Mouse (Mus musculus) MEL (cell line): ENCODE results near the gene P2ry4. TPM values are rescaled to one million over a fixed set of nuclear protein-coding genes. Genes with fewer than 3 reads are reported as not detected.

ENCODE experiments used
- DNase-seq: peaks from one replicate; pipeline ENCODE4 v3.0.0; 2011; ENCODE audit warnings: low read depth, low spot score
- H3K27ac ChIP-seq: 2 replicates; pipeline ENCODE4 v1.5.1; 2012; ENCODE audit warnings: low read depth, mild to moderate bottlenecking, control low read depth, low read length, moderate library complexity; ENCODE audit not compliant: control insufficient read depth
- H3K27me3 ChIP-seq, 2 experiments: fragments of 150-350 bp in 1 of 2; sonication (generic) in 1 of 2; 2 replicates each; pipeline ENCODE4 v1.6.1; 2012; ENCODE audit warnings: low read length in 2 of 2, mild to moderate bottlenecking in 2 of 2, improper control_type of control experiment in 1 of 2, moderate library complexity in 1 of 2; ENCODE audit not compliant: insufficient read depth in 2 of 2, control insufficient read depth in 1 of 2
- H3K36me3 ChIP-seq, 2 experiments: 2 replicates each; pipeline ENCODE4 v1.6.1; 2012 to 2014; ENCODE audit warnings: low read length in 2 of 2, improper control_type of control experiment in 1 of 2, inconsistent platforms in 1 of 2, mild to moderate bottlenecking in 1 of 2; ENCODE audit not compliant: insufficient read depth in 2 of 2, control insufficient read depth in 1 of 2
- H3K4me1 ChIP-seq, 2 experiments: fragments of 150-350 bp in 1 of 2; sonication (generic) in 1 of 2; 2 replicates each; pipeline ENCODE4 v1.6.1; 2012; ENCODE audit warnings: low read length in 2 of 2, improper control_type of control experiment in 1 of 2, mild to moderate bottlenecking in 1 of 2; ENCODE audit not compliant: insufficient read depth in 2 of 2, control insufficient read depth in 1 of 2
- H3K4me3 ChIP-seq, 2 experiments: fragments of 150-350 bp in 1 of 2; sonication (generic) in 1 of 2; 2 replicates each; pipeline ENCODE4 v1.5.1; 2012; ENCODE audit warnings: low read depth in 2 of 2, low read length in 2 of 2, mild to moderate bottlenecking in 2 of 2, moderate library complexity in 2 of 2, control low read depth in 1 of 2, improper control_type of control experiment in 1 of 2; ENCODE audit not compliant: control insufficient read depth in 1 of 2, insufficient read depth in 1 of 2
- H3K79me2 ChIP-seq: 2 replicates; pipeline ENCODE4 v1.6.1; 2012; ENCODE audit warnings: mild to moderate bottlenecking, low read length, moderate library complexity; ENCODE audit not compliant: control insufficient read depth, poor library complexity, insufficient read depth
- H3K9ac ChIP-seq: 2 replicates; pipeline ENCODE4 v1.6.1; 2012; ENCODE audit warnings: low read depth, mild to moderate bottlenecking, control low read depth, low read length, moderate library complexity; ENCODE audit not compliant: control insufficient read depth, poor library complexity, severe bottlenecking
- H3K9me3 ChIP-seq: fragments of 150-350 bp; sonication (generic); replicated peaks from 2 replicates; pipeline ENCODE4 v1.6.1; 2012; ENCODE audit warnings: mild to moderate bottlenecking, low read length, improper control_type of control experiment, moderate library complexity; ENCODE audit not compliant: insufficient read depth
- BHLHE40 ChIP-seq: IDR thresholded peaks from 2 replicates; pipeline ENCODE4 v1.6.1; 2012; ENCODE audit warnings: low read depth, mild to moderate bottlenecking, inconsistent platforms, low read length, improper control_type of control experiment, borderline replicate concordance
- CHD1 ChIP-seq: IDR thresholded peaks from 2 replicates; pipeline ENCODE4 v1.6.1; 2012; ENCODE audit warnings: low read depth, mild to moderate bottlenecking, inconsistent platforms, low read length, improper control_type of control experiment
- CHD2 ChIP-seq: IDR thresholded peaks from 2 replicates; pipeline ENCODE4 v1.6.1; 2011; ENCODE audit warnings: low read length, improper control_type of control experiment
- CTCF ChIP-seq, 3 experiments: IDR thresholded peaks in 2 of 3; conservative IDR thresholded peaks in 1 of 3; 2 replicates each; pipeline ENCODE4 v1.5.1; 2011 to 2012; ENCODE audit warnings: low read length in 3 of 3, low read depth in 2 of 3, mild to moderate bottlenecking in 2 of 3, improper control_type of control experiment in 1 of 3, inconsistent platforms in 1 of 3, mixed read lengths in 1 of 3, moderate library complexity in 1 of 3; ENCODE audit not compliant: control insufficient read depth in 1 of 3, insufficient read depth in 1 of 3, poor library complexity in 1 of 3, severe bottlenecking in 1 of 3
- ETS1 ChIP-seq: IDR thresholded peaks from 2 replicates; pipeline ENCODE4 v1.6.1; 2012; ENCODE audit warnings: low read depth, mild to moderate bottlenecking, inconsistent platforms, low read length, improper control_type of control experiment, moderate library complexity
- GABPA ChIP-seq: IDR thresholded peaks from 2 replicates; pipeline ENCODE4 v1.6.1; 2012; ENCODE audit warnings: low read depth, mild to moderate bottlenecking, inconsistent platforms, low read length, improper control_type of control experiment, moderate library complexity
- GATA1 ChIP-seq: IDR thresholded peaks from 2 replicates; pipeline ENCODE4 v1.6.1; 2011; ENCODE audit warnings: low read depth, low read length, improper control_type of control experiment
- HCFC1 ChIP-seq: IDR thresholded peaks from 2 replicates; pipeline ENCODE4 v1.6.1; 2012; ENCODE audit warnings: low read depth, mild to moderate bottlenecking, inconsistent platforms, low read length, improper control_type of control experiment, moderate library complexity
- MAFK ChIP-seq: IDR thresholded peaks from 2 replicates; pipeline ENCODE4 v1.6.1; 2011; ENCODE audit warnings: low read depth, mild to moderate bottlenecking, low read length, improper control_type of control experiment, borderline replicate concordance
- MAX ChIP-seq: IDR thresholded peaks from 2 replicates; pipeline ENCODE4 v1.6.1; 2011; ENCODE audit warnings: low read length, improper control_type of control experiment
- MXI1 ChIP-seq: IDR thresholded peaks from 2 replicates; pipeline ENCODE4 v1.6.1; 2011; ENCODE audit warnings: mild to moderate bottlenecking, low read depth, low read length, improper control_type of control experiment
- MYB ChIP-seq: IDR thresholded peaks from 2 replicates; pipeline ENCODE4 v1.6.1; 2011; ENCODE audit warnings: mild to moderate bottlenecking, low read depth, low read length, improper control_type of control experiment
- MYC ChIP-seq: IDR thresholded peaks from 2 replicates; pipeline ENCODE4 v1.6.1; 2011; ENCODE audit warnings: low read depth, mild to moderate bottlenecking, low read length, improper control_type of control experiment, moderate library complexity
- NELFE ChIP-seq: IDR thresholded peaks from 2 replicates; pipeline ENCODE4 v1.6.1; 2011; ENCODE audit warnings: low read depth, low read length, improper control_type of control experiment
- NRF1 ChIP-seq: IDR thresholded peaks from 2 replicates; pipeline ENCODE4 v1.6.1; 2014; ENCODE audit warnings: low read depth, mild to moderate bottlenecking, inconsistent platforms, low read length, improper control_type of control experiment, moderate library complexity; ENCODE audit not compliant: poor library complexity, insufficient read depth, severe bottlenecking
- POLR2AphosphoS5 ChIP-seq: IDR thresholded peaks from 2 replicates; pipeline ENCODE4 v1.6.1; 2012; ENCODE audit warnings: low read depth, borderline replicate concordance, mild to moderate bottlenecking, inconsistent platforms, low read length, moderate library complexity, mixed read lengths
- RAD21 ChIP-seq: IDR thresholded peaks from 2 replicates; pipeline ENCODE4 v1.6.1; 2011; ENCODE audit warnings: mild to moderate bottlenecking, low read depth, low read length, improper control_type of control experiment
- SMC3 ChIP-seq: IDR thresholded peaks from 2 replicates; pipeline ENCODE4 v1.6.1; 2011; ENCODE audit warnings: low read depth, low read length, improper control_type of control experiment
- USF1 ChIP-seq: IDR thresholded peaks from 2 replicates; pipeline ENCODE4 v1.6.1; 2014; ENCODE audit warnings: low read depth, mild to moderate bottlenecking, inconsistent platforms, low read length, improper control_type of control experiment, moderate library complexity
- ZC3H11A ChIP-seq: IDR thresholded peaks from 2 replicates; pipeline ENCODE4 v1.6.1; 2012; ENCODE audit warnings: low read depth, mild to moderate bottlenecking, inconsistent platforms, low read length, improper control_type of control experiment
- ZKSCAN1 ChIP-seq: IDR thresholded peaks from 2 replicates; pipeline ENCODE4 v1.6.1; 2012; ENCODE audit warnings: low read depth, mild to moderate bottlenecking, inconsistent platforms, low read length, improper control_type of control experiment, moderate library complexity
- ZMIZ1 ChIP-seq: IDR thresholded peaks from 2 replicates; pipeline ENCODE4 v1.6.1; 2012; ENCODE audit warnings: low read depth, mild to moderate bottlenecking, inconsistent platforms, low read length, improper control_type of control experiment, moderate library complexity
- polyA plus RNA-seq, 2 experiments: library from polyadenylated mRNA; stranded (reverse) in 1 of 2; unstranded in 1 of 2; fragments of >175 nt in 1 of 2; fragments of >200 nt in 1 of 2; gene quantifications; 2 replicates each; pipeline versions ENCODE4 v1.2.1 to v1.2.4; 2012; ENCODE audit warnings: low replicate concordance in 2 of 2, low read depth in 1 of 2; ENCODE audit not compliant: insufficient read length in 2 of 2, insufficient read depth in 1 of 2, missing spikeins in 1 of 2
- total RNA-seq: library from RNA; depleted of rRNA; stranded (reverse); fragments of 300-350 nt; gene quantifications from 2 replicates; pipeline ENCODE4 v1.2.3, GENCODE M21; 2012

Gene P2ry4
- total and polyA plus RNA-seq, 3 experiments: not detected

DNA sequence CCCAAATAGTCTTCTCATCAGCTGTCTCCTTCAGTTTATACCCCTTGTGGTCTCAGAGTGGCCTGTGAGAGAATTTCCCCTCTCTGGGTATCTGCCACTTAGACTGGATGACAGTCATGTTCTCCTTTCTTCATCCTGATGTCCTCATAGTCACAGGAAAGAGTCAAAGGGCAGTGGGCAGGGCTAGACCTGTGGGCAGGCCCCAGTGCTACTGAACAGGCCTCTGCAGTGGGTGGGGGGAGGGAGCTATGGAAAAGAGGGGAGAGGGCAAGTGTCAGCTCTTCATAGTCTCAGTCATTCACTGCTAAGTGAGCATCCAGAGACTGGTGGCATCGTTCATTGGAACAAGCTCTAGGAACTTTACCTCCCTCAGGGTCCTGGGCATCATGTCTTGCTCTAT, 22.7 kb downstream of the P2ry4 start, which contains the start of gene Awat1:
Awat1 (plus strand) TSS at position 301 of the 400 bp plus-strand sequence.
- no peak within 1 kb of the TSS for H3K4me3 ChIP-seq
- H3K9ac ChIP-seq: no peak within 1 kb of the TSS
- no peak within 1 kb of the TSS for H3K27ac ChIP-seq
- DNase-seq: no peak
- no peaks in the 10 kb centered on the region for H3K36me3 ChIP-seq
- no peak for TF ChIP-seq NELFE
- TF ChIP-seq USF1: no peak
- TF ChIP-seq RAD21: no peak
- no peak for TF ChIP-seq MAFK
- no peak for TF ChIP-seq CTCF (IDR thresholded peaks at IDR 0.05 in 2 of 3, conservative IDR thresholded peaks at IDR 0.05 in 1 of 3; ENCODE audit: control insufficient read depth in 1 of 3, insufficient read depth in 1 of 3, low read depth in 2 of 3, low read length in 3 of 3, poor library complexity in 1 of 3, severe bottlenecking in 1 of 3)
- no peak for TF ChIP-seq ETS1
- TF ChIP-seq CHD1: no peak
- TF ChIP-seq GABPA: no peak
- no peak for TF ChIP-seq MAX
- TF ChIP-seq MXI1: no peak
- no peak for TF ChIP-seq SMC3
- H3K27me3 ChIP-seq: no peaks in the 10 kb centered on the region
- no peaks in the 10 kb centered on the region for H3K4me1 ChIP-seq
- no peaks in the 10 kb centered on the region for H3K79me2 ChIP-seq
- no peaks in the 10 kb centered on the region for H3K9me3 ChIP-seq

DNA sequence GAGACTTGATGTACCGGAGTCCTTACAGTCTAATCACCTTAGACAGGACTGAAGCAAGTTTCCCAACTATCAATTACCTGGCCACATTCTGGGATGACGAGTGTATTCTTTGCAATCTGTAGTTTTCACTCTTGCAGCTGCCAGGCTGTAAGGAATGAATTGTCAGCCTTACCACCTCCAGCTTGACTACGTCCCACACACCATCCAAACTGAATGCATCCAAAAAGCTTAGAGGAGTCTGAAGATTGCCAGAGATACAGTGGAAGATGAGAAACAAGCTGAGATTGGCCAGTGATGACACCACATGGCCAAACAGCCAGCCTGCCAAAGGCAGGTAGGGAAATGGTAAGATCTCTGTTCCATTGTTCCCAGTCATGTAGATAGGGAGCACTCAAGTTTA, 29.0 kb downstream of the P2ry4 start:
- no peaks in the 10 kb centered on the region for H3K36me3 ChIP-seq
- DNase-seq: no peak
- TF ChIP-seq CHD2 (no peak), MYB (no peak), RAD21 (no peak), ETS1 (no peak), POLR2AphosphoS5 (no peak), ZMIZ1 (no peak), CTCF (IDR thresholded peaks at IDR 0.05 in 2 of 3, conservative IDR thresholded peaks at IDR 0.05 in 1 of 3; ENCODE audit: control insufficient read depth in 1 of 3, insufficient read depth in 1 of 3, low read depth in 2 of 3, low read length in 3 of 3, poor library complexity in 1 of 3, severe bottlenecking in 1 of 3) (no peak), NRF1 (no peak), MAX (no peak), ZC3H11A (no peak), BHLHE40 (no peak), ZKSCAN1 (no peak), GATA1 (no peak), MYC (no peak), HCFC1 (no peak)

More for the DNA sequence above, 29.0 kb downstream of the P2ry4 start:
- H3K79me2 ChIP-seq: no peaks in the 10 kb centered on the region
- no peaks in the 10 kb centered on the region for H3K9me3 ChIP-seq
- no peak overlapping the region for H3K27ac ChIP-seq
- no peak overlapping the region for H3K9ac ChIP-seq
- H3K27me3 ChIP-seq: no peaks in the 10 kb centered on the region
- H3K4me3 ChIP-seq: no peak overlapping the region
- no peaks in the 10 kb centered on the region for H3K4me1 ChIP-seq
